Comparison of ENCODE assay signal across 7 mouse cellular contexts in the genomic region with DNA sequence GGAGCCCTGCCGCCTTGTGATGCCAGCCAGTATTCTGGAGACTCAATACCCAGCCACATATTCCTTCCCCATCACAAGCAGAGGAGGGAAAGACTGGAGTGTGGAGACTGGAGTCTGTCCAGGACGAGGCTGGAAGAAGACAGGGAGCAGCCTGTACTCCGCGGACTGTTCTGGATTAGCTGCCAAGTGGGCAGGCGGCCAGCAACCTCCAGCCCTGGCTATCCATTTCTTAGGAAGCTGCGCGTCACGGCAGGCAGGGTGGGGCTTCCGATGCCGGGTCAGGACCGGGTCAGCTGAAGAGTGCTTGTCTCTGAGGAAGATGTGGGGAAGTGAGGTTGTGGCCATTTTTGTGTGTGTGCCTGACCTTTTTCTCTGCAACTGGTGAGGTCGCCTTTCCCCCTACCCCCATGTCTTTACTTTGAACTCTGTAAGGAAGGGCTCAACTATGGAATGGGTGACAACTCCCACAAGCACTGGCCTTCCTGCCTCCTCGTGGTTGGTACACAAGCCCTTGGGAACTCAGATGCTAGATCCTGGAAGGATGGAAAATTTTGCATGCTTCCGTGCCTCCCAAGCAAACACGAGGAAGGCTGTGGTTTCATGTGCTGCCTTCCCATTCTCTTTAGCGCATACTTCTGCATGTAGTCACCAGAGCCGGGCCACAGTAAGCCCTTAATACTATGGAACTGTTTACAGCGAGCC.
DNase-seq lines count a peak whose midpoint lies in the region; ATAC-seq and TF ChIP-seq lines count a peak whose summit lies in the region.

No protein-coding gene starts in this region.

- 0 out of 2 replicates have a peak overlapping the region, but pooled peaks have one; percentile 13 for H3K4me3 ChIP-seq in embryonic facial prominence, embryonic 10.5 days
- no peak overlapping the region for H3K4me3 ChIP-seq in kidney, adult 2 months (ENCODE audit: insufficient read depth, low read depth, low read length)
- H3K4me3 ChIP-seq in midbrain, embryonic 13.5 days (replicated peaks) = no peak overlapping the region

- intact Hi-C loops in left cerebral cortex, postnatal 4 days (cut with DNase I) = loop anchor here (5.0 kb wide), 2 partner anchors 221 to 306 kb away; no protein-coding TSS in a partner anchor

- no peaks in the 10 kb centered on the region for H3K9me3 ChIP-seq in embryonic facial prominence, embryonic 10.5 days
- no peaks in the 10 kb centered on the region for H3K9me3 ChIP-seq in midbrain, embryonic 13.5 days

- peak overlapping the region; percentile 22; the same call in 1 of the 2 replicates for H3K4me2 ChIP-seq in midbrain, embryonic 13.5 days (replicated peaks)

- no peaks in the 10 kb centered on the region for H3K36me3 ChIP-seq in embryonic facial prominence, embryonic 10.5 days (replicated peaks)
- H3K36me3 ChIP-seq in kidney, adult 2 months (ENCODE audit: control insufficient read depth, insufficient read depth, low read length) = no peaks in the 10 kb centered on the region
- no peaks in the 10 kb centered on the region for H3K36me3 ChIP-seq in midbrain, embryonic 13.5 days

- TF ChIP-seq POLR2A in kidney, adult 2 months (IDR thresholded peaks at IDR 0.05; ENCODE audit: low read depth, low read length) = no peak

- H3K27ac ChIP-seq in embryonic facial prominence, embryonic 10.5 days (replicated peaks) = no peak overlapping the region
- peak overlapping the region; percentile 62 for H3K27ac ChIP-seq in kidney, adult 2 months (ENCODE audit: insufficient read depth, low read depth, low read length)
- no peak overlapping the region for H3K27ac ChIP-seq in midbrain, embryonic 13.5 days

- peak; percentile 90 for ATAC-seq in midbrain, embryonic 13.5 days

- peaks cover 12% of the 10 kb centered on the region for H3K4me1 ChIP-seq in embryonic facial prominence, embryonic 10.5 days
- peaks cover 3% of the 10 kb centered on the region; the same call in 1 of the 2 replicates for H3K4me1 ChIP-seq in kidney, adult 2 months (ENCODE audit: control insufficient read depth, insufficient read depth, low read length)
- 0 out of 2 replicates have a peak, but pooled peaks cover 6% of the 10 kb centered on the region for H3K4me1 ChIP-seq in midbrain, embryonic 13.5 days (replicated peaks)

- no peak for TF ChIP-seq CTCF in kidney, adult 2 months (conservative IDR thresholded peaks at IDR 0.05; ENCODE audit: insufficient read depth, insufficient read length, low read depth, low read length)

- DNase-seq in adrenal gland, postnatal 4 days (ENCODE audit: low spot score in 2 of 2) = peak; percentile 78 to 88
- peak; percentile 55 for DNase-seq in embryonic facial prominence, embryonic 10.5 days (ENCODE audit: low spot score)
- peak; percentile 99 for DNase-seq in heart, adult 18-20 months
- DNase-seq in kidney, adult 2 months = peak; percentile 100
- peak; percentile 99 for DNase-seq in left cerebral cortex, postnatal 4 days
- DNase-seq in spleen, postnatal 36 days (ENCODE audit: low spot score in 2 of 2) = peak; percentile 43 to 47

- H3K9ac ChIP-seq in midbrain, embryonic 13.5 days (replicated peaks) = no peak overlapping the region

- H3K27me3 ChIP-seq in embryonic facial prominence, embryonic 10.5 days (replicated peaks; ENCODE audit: low read depth, poor library complexity, severe bottlenecking) = no peaks in the 10 kb centered on the region
- H3K27me3 ChIP-seq in kidney, adult 2 months (replicated peaks; ENCODE audit: control insufficient read depth, insufficient read depth, low read length) = no peaks in the 10 kb centered on the region
- no peaks in the 10 kb centered on the region for H3K27me3 ChIP-seq in midbrain, embryonic 13.5 days

- 59% methylated on average over 18 of the region's 18 CpGs for WGBS in embryonic facial prominence, embryonic 10.5 days
- WGBS in kidney, adult 2 months = 18% methylated on average over 18 of the region's 18 CpGs
- 56% methylated on average over 18 of the region's 18 CpGs for WGBS in midbrain, embryonic 13.5 days

Comparison
In these comparisons a context has a peak if more than half of its experiments do, and no peak if none do; other contexts are left out.
1. DNase-seq: peak in every context shown above with its lines; median percentile 100 in kidney, adult 2 months; 99 in heart, adult 18-20 months; 99 in left cerebral cortex, postnatal 4 days; 83 in adrenal gland, postnatal 4 days; 55 in embryonic facial prominence, embryonic 10.5 days; 45 in spleen, postnatal 36 days.